20 mouse cellular contexts compared by ENCODE assay signal in the genomic region with DNA sequence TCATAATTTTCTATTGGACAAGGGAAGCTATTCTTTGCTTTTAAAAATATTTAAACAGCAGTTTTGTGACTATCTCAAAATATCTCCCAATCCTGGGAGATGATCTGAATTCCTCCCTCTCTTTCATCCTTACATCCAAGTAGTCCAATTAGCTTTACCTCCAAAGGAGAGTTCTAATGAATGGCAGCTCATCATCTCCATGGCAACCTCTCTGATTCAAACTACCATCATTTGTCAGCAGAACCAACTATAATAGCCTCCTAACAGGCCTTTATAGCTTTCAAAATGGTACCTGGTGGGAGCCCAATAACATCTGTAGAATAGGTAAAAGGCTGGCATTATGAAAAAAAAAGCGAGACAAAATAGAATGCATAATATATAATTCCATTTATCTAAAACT. TPM values are rescaled to one million over a fixed set of nuclear protein-coding genes. Genes with fewer than 3 reads are reported as not detected.
DNase-seq lines count a peak whose midpoint lies in the region; ATAC-seq and TF ChIP-seq lines count a peak whose summit lies in the region.
"Had no signal": no experiment of that assay in that cellular context is flagged by ENCODE, and none has a peak within 500 bp of the region (broad histone marks: within the 10 kb centered on the region; RNA-seq: fewer than 3 reads in every experiment).

No protein-coding gene starts in this region.

- WGBS in forebrain, embryonic 14.5 days, result 30% methylated on average over 1 of the region's 1 CpGs
- 43% methylated on average over 1 of the region's 1 CpGs for WGBS in forebrain, embryonic 12.5 days
- 82% methylated on average over 1 of the region's 1 CpGs for WGBS in midbrain, embryonic 14.5 days
- 83% methylated on average over 1 of the region's 1 CpGs for WGBS in midbrain, embryonic 11.5 days

- no peaks in the 10 kb centered on the region for H3K27me3 ChIP-seq in forebrain, embryonic 14.5 days (replicated peaks; ENCODE audit: control insufficient read depth, insufficient read depth, low read length)
- H3K27me3 ChIP-seq in forebrain, embryonic 12.5 days, result no peaks in the 10 kb centered on the region
- no peaks in the 10 kb centered on the region for H3K27me3 ChIP-seq in midbrain, embryonic 14.5 days (ENCODE audit: control insufficient read depth, insufficient read depth, low read length)
- no peaks in the 10 kb centered on the region for H3K27me3 ChIP-seq in midbrain, embryonic 11.5 days (ENCODE audit: control insufficient read depth, insufficient read depth, low read length)
- H3K27me3 ChIP-seq: embryonic facial prominence, embryonic 13.5 days; embryonic facial prominence, embryonic 15.5 days had no signal

- H3K4me1 ChIP-seq in forebrain, embryonic 14.5 days (ENCODE audit: control insufficient read depth, insufficient read depth, low read length), result no peaks in the 10 kb centered on the region
- H3K4me1 ChIP-seq in forebrain, embryonic 12.5 days, result no peaks in the 10 kb centered on the region; the same call in 1 of the 2 replicates
- no peaks in the 10 kb centered on the region for H3K4me1 ChIP-seq in midbrain, embryonic 14.5 days (ENCODE audit: control insufficient read depth, insufficient read depth, low read length)
- no peaks in the 10 kb centered on the region for H3K4me1 ChIP-seq in midbrain, embryonic 11.5 days (ENCODE audit: control insufficient read depth, insufficient read depth, low read length)
- H3K4me1 ChIP-seq: embryonic facial prominence, embryonic 13.5 days; embryonic facial prominence, embryonic 15.5 days had no signal

- H3K4me2 ChIP-seq in forebrain, embryonic 14.5 days (ENCODE audit: low read length), result no peak overlapping the region
- H3K4me2 ChIP-seq in forebrain, embryonic 12.5 days, result no peak overlapping the region
- H3K4me2 ChIP-seq in midbrain, embryonic 14.5 days (ENCODE audit: low read length), result no peak overlapping the region
- H3K4me2 ChIP-seq in midbrain, embryonic 11.5 days, result no peak overlapping the region
- H3K4me2 ChIP-seq: embryonic facial prominence, embryonic 13.5 days; embryonic facial prominence, embryonic 15.5 days had no signal

- no peak for TF ChIP-seq CTCF in brain, embryonic 14.5 days (IDR thresholded peaks at IDR 0.05; ENCODE audit: borderline replicate concordance, extremely low read depth, insufficient read depth, insufficient read length)

- ATAC-seq in forebrain, embryonic 14.5 days, result peak; percentile 32; the same call in 1 of the 2 replicates
- ATAC-seq in forebrain, embryonic 12.5 days (ENCODE audit: low FRiP score), result no peak
- no peak for ATAC-seq in midbrain, embryonic 14.5 days (ENCODE audit: low FRiP score, low TSS enrichment)
- ATAC-seq in midbrain, embryonic 11.5 days (ENCODE audit: low FRiP score), result no peak
- ATAC-seq: forebrain, embryonic 16.5 days had no signal

- no peak overlapping the region for H3K4me3 ChIP-seq in forebrain, embryonic 14.5 days (ENCODE audit: low read depth, low read length)
- no peak overlapping the region for H3K4me3 ChIP-seq in forebrain, embryonic 12.5 days (replicated peaks)
- no peak overlapping the region for H3K4me3 ChIP-seq in midbrain, embryonic 14.5 days (replicated peaks; ENCODE audit: low read depth, low read length)
- H3K4me3 ChIP-seq in midbrain, embryonic 11.5 days (ENCODE audit: low read depth, low read length), result no peak overlapping the region
- H3K4me3 ChIP-seq: embryonic facial prominence, embryonic 13.5 days; embryonic facial prominence, embryonic 15.5 days; erythroblast, embryonic 14.5 days; forebrain, embryonic 10.5 days had no signal

- no peaks in the 10 kb centered on the region for H3K9me3 ChIP-seq in forebrain, embryonic 14.5 days (replicated peaks; ENCODE audit: control insufficient read depth, low read length)
- H3K9me3 ChIP-seq in forebrain, embryonic 12.5 days, result no peaks in the 10 kb centered on the region
- no peaks in the 10 kb centered on the region for H3K9me3 ChIP-seq in midbrain, embryonic 14.5 days (ENCODE audit: control insufficient read depth, low read length)
- no peaks in the 10 kb centered on the region for H3K9me3 ChIP-seq in midbrain, embryonic 11.5 days (ENCODE audit: control insufficient read depth, low read length)
- H3K9me3 ChIP-seq: embryonic facial prominence, embryonic 13.5 days; embryonic facial prominence, embryonic 15.5 days; forebrain, embryonic 10.5 days had no signal

- H3K9ac ChIP-seq in forebrain, embryonic 14.5 days (ENCODE audit: low read length), result no peak overlapping the region
- no peak overlapping the region for H3K9ac ChIP-seq in forebrain, embryonic 12.5 days
- no peak overlapping the region for H3K9ac ChIP-seq in midbrain, embryonic 14.5 days (replicated peaks; ENCODE audit: low read length)
- H3K9ac ChIP-seq in midbrain, embryonic 11.5 days (ENCODE audit: low read length), result no peak overlapping the region
- H3K9ac ChIP-seq: embryonic facial prominence, embryonic 13.5 days; embryonic facial prominence, embryonic 15.5 days had no signal

- H3K27ac ChIP-seq in forebrain, embryonic 14.5 days (ENCODE audit: low read depth, low read length), result no peak overlapping the region
- no peak overlapping the region for H3K27ac ChIP-seq in forebrain, embryonic 12.5 days
- H3K27ac ChIP-seq in midbrain, embryonic 14.5 days (replicated peaks; ENCODE audit: low read depth, low read length), result no peak overlapping the region
- no peak overlapping the region for H3K27ac ChIP-seq in midbrain, embryonic 11.5 days (ENCODE audit: low read depth, low read length)
- H3K27ac ChIP-seq: embryonic facial prominence, embryonic 13.5 days; embryonic facial prominence, embryonic 15.5 days had no signal

- no peak for TF ChIP-seq POLR2A in brain, embryonic 14.5 days (IDR thresholded peaks at IDR 0.05; ENCODE audit: borderline replicate concordance, extremely low read depth, insufficient read depth, insufficient read length, poor library complexity, severe bottlenecking)

- H3K36me3 ChIP-seq in forebrain, embryonic 14.5 days (ENCODE audit: control insufficient read depth, insufficient read depth, low read length), result no peaks in the 10 kb centered on the region
- H3K36me3 ChIP-seq in forebrain, embryonic 12.5 days (replicated peaks), result no peaks in the 10 kb centered on the region
- no peaks in the 10 kb centered on the region for H3K36me3 ChIP-seq in midbrain, embryonic 14.5 days (ENCODE audit: control insufficient read depth, insufficient read depth, low read length)
- no peaks in the 10 kb centered on the region for H3K36me3 ChIP-seq in midbrain, embryonic 11.5 days (ENCODE audit: control insufficient read depth, insufficient read depth, low read length)
- H3K36me3 ChIP-seq: embryonic facial prominence, embryonic 13.5 days; embryonic facial prominence, embryonic 15.5 days; forebrain, embryonic 10.5 days had no signal

- DNase-seq in forebrain, embryonic 14.5 days (ENCODE audit: low spot score), result peak; percentile 52
- peak; percentile 19 for DNase-seq in midbrain, embryonic 14.5 days
- DNase-seq in midbrain, embryonic 11.5 days (ENCODE audit: low spot score, missing footprints), result no peak
- peak; percentile 70 for DNase-seq in brain, embryonic 14.5 days (ENCODE audit: low read depth)
- DNase-seq in embryo, embryonic 10 days (ENCODE audit: low spot score), result no peak
- DNase-seq: adrenal gland, adult 2 months; adrenal gland, postnatal 10 days; adrenal gland, postnatal 25 days; cerebellum, adult 11-12 months; cerebellum, adult 2 months; cerebellum, adult 9-10 months; cerebellum, postnatal 10 days; cerebellum, postnatal 25 days; embryo, embryonic 11 days had no signal

RNA-seq across cellular contexts. Expression of a gene that starts 59.9 kb away (rescaled TPM):
- 12.5 TPM in 2 replicates for polyA plus RNA-seq in forebrain, embryonic 14.5 days (2014; fragmentation: Nextera tagmentation; extraction: Ambion mirVana)
- 17.0 and 17.1 TPM in 2 replicates for polyA plus RNA-seq in forebrain, embryonic 12.5 days (2016; fragmentation: Nextera tagmentation; extraction: Ambion mirVana)
- 8.4 and 10.9 TPM in 2 replicates for polyA plus RNA-seq in midbrain, embryonic 14.5 days (2014; fragmentation: Nextera tagmentation; extraction: Ambion mirVana)
- polyA plus RNA-seq in midbrain, embryonic 11.5 days (2014; fragmentation: Nextera tagmentation; extraction: Ambion mirVana), result 14.0 and 15.4 TPM in 2 replicates
- 7.5 and 9.8 TPM in 2 replicates for polyA plus RNA-seq in brain, embryonic 14.5 days (2012; rRNA removed)

Comparison
In these comparisons a context has a peak if more than half of its experiments do, and no peak if none do; other contexts are left out.
1. DNase-seq: peak in forebrain, embryonic 14.5 days (single experiment), midbrain, embryonic 14.5 days (single experiment) and brain, embryonic 14.5 days (single experiment); none in midbrain, embryonic 11.5 days (single experiment) and embryo, embryonic 10 days (single experiment).